Mouse (Mus musculus): ENCODE measurements at regions not wholly inside any gene's neighbourhood (a gene's known extent, or its start where the extent isn't known, plus 50 kb on each side); places are given as distances from the start of the nearest gene placed in this dataset.

GRCm38 (mm10) chr2:137704948-137705723 lies 551.2 kb upstream of the Btbd3 start:
- no peak for DNase-seq

GRCm38 (mm10) chr2:137704565-137704947 lies 551.8 kb upstream of the Btbd3 start:
- DNase-seq: no peak

- DNase-seq: no peak
These were observed 552.3 kb upstream of the Btbd3 start for GRCm38 (mm10) chr2:137704051-137704450.

- no peak for DNase-seq
These were observed 560.5 kb upstream of the Btbd3 start for GRCm38 (mm10) chr2:137695885-137696284.

GRCm38 (mm10) chr2:137694020-137694419 lies 562.3 kb upstream of the Btbd3 start:
- DNase-seq: no peak

- no peak for DNase-seq
These were observed 569.2 kb upstream of the Btbd3 start for GRCm38 (mm10) chr2:137687208-137687607.

GRCm38 (mm10) chr2:137686735-137687134 lies 569.6 kb upstream of the Btbd3 start:
- DNase-seq: no peak

- DNase-seq: no peak
These were observed 565.3 kb upstream of the Jag1 start for GRCm38 (mm10) chr2:137681762-137682161.

- no peak for DNase-seq
These were observed 546.7 kb upstream of the Jag1 start for GRCm38 (mm10) chr2:137663171-137663570.

GRCm38 (mm10) chr2:137662216-137662615 lies 545.8 kb upstream of the Jag1 start:
- DNase-seq: no peak

GRCm38 (mm10) chr2:137660449-137660848 lies 544.0 kb upstream of the Jag1 start:
- DNase-seq: no peak

- DNase-seq: no peak
These were observed 537.9 kb upstream of the Jag1 start for GRCm38 (mm10) chr2:137654296-137654695.

- DNase-seq: no peak
These were observed 527.7 kb upstream of the Jag1 start for GRCm38 (mm10) chr2:137644160-137644559.

- DNase-seq: no peak
These were observed 527.0 kb upstream of the Jag1 start for GRCm38 (mm10) chr2:137643269-137644055.

- DNase-seq: no peak
These were observed 518.7 kb upstream of the Jag1 start for GRCm38 (mm10) chr2:137635019-137635621.

GRCm38 (mm10) chr2:137616637-137617036 lies 500.2 kb upstream of the Jag1 start:
- DNase-seq: no peak

GRCm38 (mm10) chr2:137613791-137614190 lies 497.3 kb upstream of the Jag1 start:
- peak; percentile 5 for DNase-seq

- DNase-seq: no peak
These were observed 492.1 kb upstream of the Jag1 start for GRCm38 (mm10) chr2:137608506-137608905.

GRCm38 (mm10) chr2:137598136-137598535 lies 481.7 kb upstream of the Jag1 start:
- no peak for DNase-seq

- DNase-seq: no peak
These were observed 478.1 kb upstream of the Jag1 start for GRCm38 (mm10) chr2:137594509-137594908.

GRCm38 (mm10) chr2:137591551-137591950 lies 475.1 kb upstream of the Jag1 start:
- DNase-seq: no peak

GRCm38 (mm10) chr2:137581491-137581890 lies 465.0 kb upstream of the Jag1 start:
- DNase-seq: no peak

GRCm38 (mm10) chr2:137575750-137576149 lies 459.3 kb upstream of the Jag1 start:
- DNase-seq: no peak
